Mouse (Mus musculus): ENCODE data around the gene Rerg. TPM values are rescaled to one million over a fixed set of nuclear protein-coding genes. Genes with fewer than 3 reads are reported as not detected.

Rerg gene
- polyA plus RNA-seq (2014; fragmentation: Illumina TruSeq; extraction: RNeasy Lipid Tissue Mini Kit (QIAGEN cat#74804); ENCODE audit: low read depth, low replicate concordance): 4.2 TPM

GRCm38 (mm10) chr6:137170226-137170625 is at the start of gene Rerg:
Gene Rerg, minus strand, starts transcription at chr6:137170497.

Other genes with a start within 250 kb of the Rerg start
- gene Erp27, start 248.3 kb downstream of the Rerg start, polyA plus RNA-seq (2014; fragmentation: Illumina TruSeq; extraction: RNeasy Lipid Tissue Mini Kit (QIAGEN cat#74804); ENCODE audit: low read depth, low replicate concordance): not detected
- not detected for gene Pde6h, start 246.7 kb downstream of the Rerg start, polyA plus RNA-seq (2014; fragmentation: Illumina TruSeq; extraction: RNeasy Lipid Tissue Mini Kit (QIAGEN cat#74804); ENCODE audit: low read depth, low replicate concordance)
- 8.6 TPM for gene Arhgdib, start 228.6 kb downstream of the Rerg start, polyA plus RNA-seq (2014; fragmentation: Illumina TruSeq; extraction: RNeasy Lipid Tissue Mini Kit (QIAGEN cat#74804); ENCODE audit: low read depth, low replicate concordance)
- gene Ptpro, start 81.8 kb upstream of the Rerg start, polyA plus RNA-seq (2014; fragmentation: Illumina TruSeq; extraction: RNeasy Lipid Tissue Mini Kit (QIAGEN cat#74804); ENCODE audit: low read depth, low replicate concordance): 0.45 TPM

Data from liver, adult 10 weeks (tissue).